Mouse (Mus musculus): Measurements from ENCODE around the gene Gm10190.
A peak's percentile ranks its signal among the peaks of the same experiment; 100 is the strongest.
"Not testable (repeated sequence)": the region's sequence is repeated elsewhere in the genome, so short reads cannot be mapped to it uniquely, and the experiment has no call there.

Gm10190 gene

GRCm38 (mm10) chr17:80372989-80373725 is at the start of gene Gm10190:
Gene Gm10190 (minus strand): TSS chr17:80373541.
- peak; percentile 92 for DNase-seq

GRCm38 (mm10) chr17:80420998-80421397 is 47.7 kb upstream of the Gm10190 start:
- no peak for DNase-seq

GRCm38 (mm10) chr17:80418572-80419210 is 45.4 kb upstream of the Gm10190 start:
- DNase-seq = no peak

- no peak for DNase-seq
These were observed 37.8 kb upstream of the Gm10190 start for GRCm38 (mm10) chr17:80411182-80411581.

- DNase-seq = no peak
These were observed 24.9 kb upstream of the Gm10190 start for GRCm38 (mm10) chr17:80398243-80398642.

GRCm38 (mm10) chr17:80391423-80392403 is 18.4 kb upstream of the Gm10190 start:
- peak; percentile 80 for DNase-seq

- DNase-seq = no peak
These were observed 16.7 kb upstream of the Gm10190 start for GRCm38 (mm10) chr17:80390024-80390423.

- DNase-seq = no peak
These were observed 12.3 kb upstream of the Gm10190 start for GRCm38 (mm10) chr17:80385671-80386070.

- DNase-seq = not testable (repeated sequence)
These were observed 5.0 kb upstream of the Gm10190 start for GRCm38 (mm10) chr17:80378386-80378785.

- DNase-seq = no peak
These were observed 370 bp upstream of the Gm10190 start for GRCm38 (mm10) chr17:80373726-80374096.

- no peak for DNase-seq
These were observed 4.7 kb downstream of the Gm10190 start for GRCm38 (mm10) chr17:80368606-80369005.

- peak; percentile 45 for DNase-seq
These were observed 6.1 kb downstream of the Gm10190 start for GRCm38 (mm10) chr17:80367276-80367675.

GRCm38 (mm10) chr17:80360245-80360644 is 13.1 kb downstream of the Gm10190 start:
- no peak for DNase-seq

- DNase-seq = no peak
These were observed 26.1 kb downstream of the Gm10190 start for GRCm38 (mm10) chr17:80347234-80347633.

GRCm38 (mm10) chr17:80346591-80347125 is 26.7 kb downstream of the Gm10190 start:
- DNase-seq = no peak

GRCm38 (mm10) chr17:80345277-80345676 is 28.1 kb downstream of the Gm10190 start:
- peak; percentile 22 for DNase-seq

GRCm38 (mm10) chr17:80332386-80332785 is 41.0 kb downstream of the Gm10190 start:
- DNase-seq = peak; percentile 29

- no peak for DNase-seq
These were observed 46.9 kb downstream of the Gm10190 start for GRCm38 (mm10) chr17:80326431-80326830.

- no peak for DNase-seq
These were observed 47.9 kb downstream of the Gm10190 start for GRCm38 (mm10) chr17:80325456-80325855.

GRCm38 (mm10) chr17:80324521-80324920 is 48.8 kb downstream of the Gm10190 start:
- no peak for DNase-seq

GRCm38 (mm10) chr17:80323658-80324057 is 49.7 kb downstream of the Gm10190 start:
- DNase-seq = no peak

All from lung, postnatal 10 days (tissue).